Mouse (Mus musculus) MEL (cell line): ENCODE measurements around the gene Camta1.

Source experiments
- CHD1 ChIP-seq: IDR thresholded peaks from 2 replicates; pipeline ENCODE4 v1.6.1; 2012; ENCODE audit warnings: low read depth, mild to moderate bottlenecking, inconsistent platforms, low read length, improper control_type of control experiment
- CTCF ChIP-seq, 3 experiments: IDR thresholded peaks in 2 of 3; conservative IDR thresholded peaks in 1 of 3; 2 replicates each; pipeline ENCODE4 v1.5.1; 2011 to 2012; ENCODE audit warnings: low read length in 3 of 3, low read depth in 2 of 3, mild to moderate bottlenecking in 2 of 3, improper control_type of control experiment in 1 of 3, inconsistent platforms in 1 of 3, mixed read lengths in 1 of 3, moderate library complexity in 1 of 3; ENCODE audit not compliant: control insufficient read depth in 1 of 3, insufficient read depth in 1 of 3, poor library complexity in 1 of 3, severe bottlenecking in 1 of 3
- ELF1 ChIP-seq: IDR thresholded peaks from 2 replicates; pipeline ENCODE4 v1.6.1; 2014; ENCODE audit warnings: low read depth, mild to moderate bottlenecking, inconsistent platforms, low read length, improper control_type of control experiment, moderate library complexity
- EP300 ChIP-seq, 2 experiments: IDR thresholded peaks; 2 replicates each; pipeline ENCODE4 v1.6.1; 2011; ENCODE audit warnings: improper control_type of control experiment in 2 of 2, low read length in 2 of 2, low read depth in 1 of 2, mild to moderate bottlenecking in 1 of 2
- NELFE ChIP-seq: IDR thresholded peaks from 2 replicates; pipeline ENCODE4 v1.6.1; 2011; ENCODE audit warnings: low read depth, low read length, improper control_type of control experiment
- POLR2A ChIP-seq, 2 experiments: IDR thresholded peaks; 2 replicates each; pipeline ENCODE4 v1.6.1; 2011 to 2012; ENCODE audit warnings: low read length in 2 of 2, mild to moderate bottlenecking in 2 of 2, control low read depth in 1 of 2, improper control_type of control experiment in 1 of 2, low read depth in 1 of 2, moderate library complexity in 1 of 2; ENCODE audit not compliant: control insufficient read depth in 1 of 2, insufficient read depth in 1 of 2, poor library complexity in 1 of 2
- TAL1 ChIP-seq: IDR thresholded peaks from 2 replicates; pipeline ENCODE4 v1.6.1; 2012; ENCODE audit warnings: mild to moderate bottlenecking, inconsistent platforms, low read length, moderate library complexity, mixed read lengths

DNA sequence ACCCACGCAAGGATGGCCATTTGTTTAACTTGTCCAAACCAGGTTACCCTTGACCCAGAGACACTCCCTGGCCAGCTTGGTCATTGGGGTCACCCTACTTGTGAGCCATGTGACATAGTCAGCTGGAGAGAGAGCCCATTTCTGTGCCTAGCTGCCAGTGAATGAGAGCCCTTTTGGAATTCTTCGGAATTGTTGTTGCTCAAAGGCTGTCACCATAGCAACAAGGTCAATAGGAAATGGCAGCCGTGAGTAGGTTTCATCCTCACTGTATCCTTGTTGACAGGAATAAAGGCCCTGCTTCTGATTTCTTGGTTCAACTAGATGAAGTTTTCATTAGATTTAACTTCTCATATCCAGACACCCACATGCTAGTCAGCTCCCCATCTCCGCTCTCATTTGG is 707.4 kb downstream of the Camta1 start:
- TF ChIP-seq NELFE (no peak), EP300 (IDR thresholded peaks at IDR 0.05; ENCODE audit: low read depth in 1 of 2, low read length in 2 of 2) (no peak), POLR2A (IDR thresholded peaks at IDR 0.05; ENCODE audit: control insufficient read depth in 1 of 2, insufficient read depth in 1 of 2, low read depth in 1 of 2, low read length in 2 of 2, poor library complexity in 1 of 2) (no peak), TAL1 (no peak), ELF1 (no peak), CTCF (IDR thresholded peaks at IDR 0.05 in 2 of 3, conservative IDR thresholded peaks at IDR 0.05 in 1 of 3; ENCODE audit: control insufficient read depth in 1 of 3, insufficient read depth in 1 of 3, low read depth in 2 of 3, low read length in 3 of 3, poor library complexity in 1 of 3, severe bottlenecking in 1 of 3) (no peak), CHD1 (no peak)
